Mouse (Mus musculus) ovary, adult 18-20 months (tissue): Measurements from ENCODE around the gene AL731706.2.
"Not testable (repeated sequence)": the region's sequence is repeated elsewhere in the genome, so short reads cannot be mapped to it uniquely, and the experiment has no call there.

Source experiments
- DNase-seq: peaks from one replicate; pipeline ENCODE4 v3.0.0; 2022; ENCODE audit warnings: low spot score, mixed read lengths

The AL731706.2 gene

DNA sequence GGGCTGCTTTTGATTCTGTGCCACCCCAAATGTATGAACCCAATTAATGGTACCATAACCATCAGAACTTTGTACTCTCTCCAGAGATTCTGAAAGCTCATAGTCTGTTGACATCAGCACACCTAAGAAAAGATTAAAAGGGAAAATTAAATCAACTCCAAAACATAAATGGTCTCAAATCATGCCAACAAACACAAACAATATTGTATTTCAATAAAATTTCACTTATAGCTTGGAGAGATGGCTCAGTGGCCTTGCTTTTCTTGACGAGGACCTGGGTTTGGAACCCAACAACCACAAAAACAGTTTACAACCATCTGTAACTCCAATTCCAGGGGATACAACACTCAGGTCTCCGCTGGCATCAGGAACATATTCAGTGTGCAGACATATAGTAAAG, at the start of gene AL731706.2:
AL731706.2 (minus strand) TSS at position 101 of the 400 bp plus-strand sequence.
- no peak for DNase-seq

DNA sequence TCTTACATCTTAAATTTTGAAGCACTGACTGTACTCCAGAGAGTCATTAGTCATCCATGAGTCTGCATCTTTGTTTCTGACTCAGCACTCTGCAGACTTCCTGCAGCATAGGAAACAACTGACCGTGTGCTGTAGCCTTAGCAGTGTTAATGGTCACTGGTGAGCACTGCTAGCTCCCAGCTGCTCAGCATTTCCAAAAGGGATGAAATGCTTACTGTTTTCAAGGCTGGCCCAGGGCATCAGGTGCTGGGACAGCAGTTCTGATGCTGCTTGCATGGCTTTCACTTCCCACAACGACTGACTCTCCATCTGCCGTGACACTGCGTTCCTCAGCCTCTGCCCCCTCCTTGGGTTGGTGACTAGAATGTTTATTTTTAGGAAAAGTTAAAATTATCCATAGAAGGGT, 35.5 kb upstream of the AL731706.2 start:
- no peak for DNase-seq

DNA sequence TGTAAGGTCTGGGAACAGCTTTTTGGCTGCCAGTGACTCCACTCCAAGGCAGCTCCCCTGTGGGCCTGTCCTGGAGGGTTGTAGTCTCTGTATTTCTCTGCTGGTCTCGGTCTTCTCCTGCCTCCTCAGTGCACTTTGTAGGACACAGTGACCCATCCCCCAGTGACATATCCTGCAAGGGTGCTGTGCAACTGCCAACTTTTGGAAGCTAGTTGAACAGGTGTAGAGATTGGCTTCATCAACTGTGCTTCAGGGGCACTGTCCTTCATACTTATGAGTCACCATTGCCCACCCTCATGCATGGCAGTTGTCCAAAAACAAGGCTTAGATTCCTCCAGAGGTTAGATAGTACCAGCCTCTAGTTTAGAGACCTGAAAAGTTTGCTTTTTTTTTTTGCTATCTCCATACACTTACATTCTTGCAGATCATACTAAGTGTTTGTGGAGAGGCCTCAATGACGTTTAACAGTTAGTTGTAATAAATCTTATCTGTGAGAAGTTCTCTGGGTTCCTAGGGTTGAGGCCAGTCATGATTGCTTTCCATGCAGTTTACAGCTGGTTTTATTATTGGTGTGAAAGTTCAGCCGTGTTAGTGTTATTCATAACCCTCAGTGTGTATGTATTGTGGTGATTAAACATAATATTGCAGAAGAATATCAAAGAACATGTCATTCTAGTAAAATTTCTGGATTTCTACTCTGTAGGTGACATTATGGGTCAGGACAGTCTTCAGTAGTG, 34.9 kb upstream of the AL731706.2 start:
- no peak for DNase-seq

DNA sequence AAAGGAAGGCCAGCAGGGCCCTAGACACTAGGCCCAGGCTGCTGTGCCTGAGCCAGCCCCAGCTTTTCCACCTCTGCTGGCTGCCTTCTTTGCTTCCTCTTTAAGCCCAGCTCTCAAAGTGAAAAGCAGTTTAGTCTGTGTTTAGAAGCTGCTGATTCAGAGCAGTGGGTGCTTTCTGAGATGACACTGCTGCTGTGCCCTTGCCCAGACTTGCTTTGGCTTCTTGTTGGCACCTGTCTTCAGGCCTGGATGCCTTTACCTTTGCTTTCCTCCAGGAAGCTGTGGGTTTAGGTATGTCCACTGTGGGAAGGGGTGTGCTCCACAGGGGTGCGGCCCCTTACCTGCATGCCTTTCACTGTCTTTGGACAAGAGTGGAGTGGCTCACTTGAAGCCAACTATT, 34.0 kb upstream of the AL731706.2 start:
- DNase-seq: no peak

DNA sequence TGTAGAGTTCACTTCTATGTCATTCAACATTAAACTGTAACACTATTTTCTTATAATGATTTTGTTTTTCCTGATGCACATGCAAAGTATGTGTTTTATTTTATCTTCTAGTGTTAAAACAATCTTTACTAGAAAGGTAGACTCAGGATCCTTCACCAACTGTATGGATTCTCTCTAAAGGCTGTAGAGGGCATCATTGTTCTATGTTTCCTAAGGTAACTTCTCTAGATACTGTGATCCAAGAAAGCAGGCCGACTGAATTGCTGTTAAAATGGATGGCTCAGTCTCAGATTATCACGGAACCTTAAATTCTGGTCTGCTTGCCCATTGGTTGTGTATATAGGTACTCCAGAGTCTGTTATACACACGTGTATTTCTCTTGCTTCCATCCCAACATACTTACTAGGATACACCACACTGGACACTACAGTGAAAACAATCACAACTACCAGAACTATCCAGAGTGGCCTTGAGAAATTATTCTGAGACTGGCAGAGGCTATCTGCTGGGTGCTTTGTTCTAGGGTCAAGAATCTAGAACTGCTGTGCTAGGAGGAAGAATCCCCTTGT, 28.9 kb upstream of the AL731706.2 start:
- DNase-seq: no peak

DNA sequence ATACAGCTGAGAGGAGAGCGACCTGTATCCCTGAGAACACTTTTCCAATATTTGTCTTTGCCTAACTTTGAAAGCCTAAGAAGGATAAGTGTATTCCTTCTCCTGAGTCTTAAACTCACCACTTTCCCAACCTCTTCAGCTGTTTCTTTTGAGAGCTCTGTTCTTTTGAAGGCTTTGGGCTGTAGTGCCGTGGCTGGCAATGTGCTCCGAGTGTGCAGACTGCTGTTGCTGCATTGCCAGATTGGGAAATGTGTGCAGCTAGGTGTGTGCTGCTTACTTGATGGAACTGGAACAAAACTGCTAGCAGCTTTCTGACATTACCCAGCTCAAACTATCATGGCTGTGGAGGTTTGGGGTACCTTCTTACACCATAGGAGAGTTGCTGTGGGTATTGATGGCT, 27.5 kb upstream of the AL731706.2 start:
- DNase-seq: no peak

DNA sequence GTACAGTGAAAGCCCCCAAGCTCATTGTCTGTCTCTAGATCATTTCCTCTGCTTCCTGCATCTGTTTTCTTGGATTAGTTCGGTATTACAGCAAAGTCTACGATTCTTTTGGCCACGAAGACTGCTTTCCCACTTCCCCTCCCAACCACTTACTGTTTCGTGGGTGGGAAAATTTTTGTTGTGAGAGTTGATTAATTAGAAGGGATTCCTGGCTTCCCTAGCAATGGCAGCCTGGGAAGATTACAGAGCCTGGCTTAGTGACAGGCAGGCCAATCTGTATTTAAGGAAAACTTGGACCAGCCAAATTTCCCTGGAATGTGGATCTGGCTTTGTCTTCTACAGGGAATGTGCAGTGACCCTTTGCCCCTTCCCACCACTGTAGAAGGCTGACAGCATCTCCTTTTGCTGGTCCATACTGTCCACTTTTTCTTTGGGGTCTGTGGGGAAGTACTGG, 26.5 kb upstream of the AL731706.2 start:
- no peak for DNase-seq

DNA sequence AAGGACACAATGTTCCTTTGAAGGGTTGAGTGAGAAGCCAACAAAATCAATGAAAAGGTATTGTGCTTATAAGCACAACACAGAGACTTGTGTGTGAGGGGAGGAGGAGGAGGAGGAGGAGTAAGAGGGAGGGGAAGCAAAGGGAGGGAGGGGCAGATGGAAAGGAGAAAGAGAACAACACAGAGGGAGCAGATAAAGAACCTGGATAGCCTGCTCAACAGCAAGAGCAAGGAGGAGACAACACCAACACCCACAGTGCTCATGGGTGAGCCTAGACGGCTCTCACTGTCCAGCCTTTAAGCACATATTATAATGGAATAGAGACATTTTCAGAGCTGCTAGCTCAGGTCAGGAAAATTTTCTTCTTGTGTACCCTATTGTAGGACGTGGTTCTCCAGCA, 23.8 kb upstream of the AL731706.2 start:
- DNase-seq: no peak

DNA sequence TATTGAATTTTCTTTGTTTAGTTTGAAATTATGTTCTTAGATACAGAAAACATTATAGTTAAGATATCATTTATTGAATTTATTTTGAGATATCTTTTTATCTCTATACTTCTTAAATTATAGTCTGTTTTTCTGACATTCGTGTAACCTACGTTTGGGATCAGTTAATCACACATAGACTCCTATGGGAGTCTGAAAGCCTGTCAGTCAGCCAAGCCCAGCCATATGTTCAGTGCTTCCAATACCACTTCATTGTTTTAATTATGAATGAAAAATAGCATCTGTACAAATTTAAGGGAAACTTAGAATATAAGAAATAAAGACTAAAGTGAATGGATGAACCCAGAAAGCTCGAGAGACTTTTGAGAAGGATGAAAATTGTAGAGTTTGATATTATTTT, 23.1 kb upstream of the AL731706.2 start:
- no peak for DNase-seq

DNA sequence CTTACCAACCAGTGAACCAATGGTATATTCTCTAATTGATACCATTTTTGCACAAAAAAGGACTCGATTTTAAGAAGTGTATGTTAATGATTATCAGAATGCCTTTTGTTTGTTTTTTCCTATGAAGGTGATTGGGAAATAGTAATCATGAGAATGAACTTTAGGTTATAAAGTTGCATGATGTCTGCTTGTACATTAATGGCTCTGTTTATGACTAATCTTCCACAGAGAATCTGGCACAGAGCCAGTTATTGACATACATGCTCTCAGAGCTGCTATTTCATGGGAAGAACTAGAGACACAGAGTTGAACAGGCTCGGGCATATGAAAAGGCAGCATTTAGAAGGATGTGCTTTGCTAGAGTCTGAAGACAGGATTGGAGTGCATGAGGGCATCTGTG, 10.7 kb upstream of the AL731706.2 start:
- no peak for DNase-seq

DNA sequence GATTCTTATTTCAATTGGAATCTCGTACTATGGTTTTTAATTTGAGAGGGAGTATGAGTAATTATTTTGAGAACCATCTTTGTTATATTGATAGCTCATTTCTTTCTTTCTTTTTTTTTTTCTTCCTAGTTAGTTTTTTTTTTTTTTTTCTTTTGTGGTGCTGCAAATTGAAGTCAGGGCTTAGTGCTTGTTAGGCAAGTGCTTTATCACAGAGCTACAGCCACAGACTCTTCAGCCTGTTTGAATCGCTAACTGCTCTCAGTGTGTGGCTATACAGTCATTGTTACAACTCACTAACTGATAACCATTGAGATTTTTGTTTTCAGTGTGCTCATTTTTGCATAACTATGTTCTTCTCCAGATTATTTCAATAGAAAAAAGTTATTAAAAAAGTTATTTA, 9.0 kb upstream of the AL731706.2 start:
- DNase-seq: no peak

DNA sequence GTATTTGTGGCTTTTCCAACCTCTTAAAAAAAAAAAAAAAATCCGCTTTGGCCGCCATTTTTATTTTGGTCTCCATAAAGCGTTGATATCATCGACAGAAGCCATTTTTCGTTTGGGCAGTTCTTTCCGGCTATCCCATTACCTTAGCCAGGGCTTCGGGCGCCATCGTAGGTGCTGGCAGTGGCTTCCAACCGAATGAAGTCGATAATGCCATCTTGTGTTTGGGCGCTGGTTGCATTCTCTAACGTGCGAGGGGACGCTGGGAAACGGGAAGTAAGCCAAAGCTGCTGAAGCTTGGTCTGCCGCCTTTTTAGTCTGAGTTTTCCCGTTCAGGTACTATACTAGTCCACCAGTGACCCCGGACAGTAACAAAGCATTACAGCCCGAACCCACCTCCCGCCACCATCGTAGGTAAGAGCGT, 6.5 kb upstream of the AL731706.2 start:
- DNase-seq: peak; percentile 95

DNA sequence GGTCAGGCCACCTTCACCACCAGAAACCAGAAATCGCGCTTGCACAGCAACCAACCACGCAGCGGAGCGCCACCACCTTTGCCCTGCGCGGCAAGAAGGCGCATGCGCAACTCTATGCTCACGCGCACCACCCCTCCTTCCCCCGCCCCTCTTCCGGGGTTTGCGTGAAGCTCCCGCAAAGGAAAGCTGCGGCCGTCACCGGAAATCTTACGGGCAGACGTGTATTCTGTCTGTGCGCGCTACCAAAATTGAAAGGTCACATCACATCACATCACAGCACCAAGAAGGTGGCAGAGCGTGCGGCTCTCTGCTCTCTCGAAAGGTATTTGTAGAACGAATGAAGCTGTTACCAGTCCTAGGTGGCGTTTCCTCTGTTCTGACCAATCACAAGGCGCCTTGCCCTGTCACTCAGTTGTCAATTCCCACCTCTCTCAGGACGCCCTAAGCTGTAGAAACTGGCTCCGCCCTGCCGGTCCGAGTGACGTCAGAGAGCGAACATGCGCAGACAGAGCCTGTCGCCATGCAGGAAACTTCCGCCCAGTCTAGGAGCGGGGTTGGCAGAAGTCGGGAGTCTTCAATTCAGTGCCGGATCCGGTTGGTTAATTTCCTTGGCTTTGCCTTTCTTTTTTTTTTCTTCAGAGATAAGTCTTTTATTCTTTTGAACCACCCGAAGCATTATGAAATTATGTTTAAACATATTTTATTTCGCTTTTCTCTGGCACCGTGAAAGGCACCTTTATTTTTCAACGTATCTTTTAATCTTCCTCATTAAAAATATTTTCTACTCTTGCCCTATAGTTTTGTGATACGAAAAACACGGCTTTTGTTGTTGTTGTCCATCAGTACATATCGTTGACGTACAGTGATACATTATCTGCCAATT, 5.8 kb upstream of the AL731706.2 start, which contains the start of the genes Slx4ip, AL731706.1 and Mkks:
Slx4ip (plus strand) TSS at position 151 of the 883 bp plus-strand sequence.
AL731706.1 (minus strand) TSS at position 322 of the 883 bp plus-strand sequence.
Mkks (minus strand) TSS at position 322 of the 883 bp plus-strand sequence.
- DNase-seq: peak; percentile 99

DNA sequence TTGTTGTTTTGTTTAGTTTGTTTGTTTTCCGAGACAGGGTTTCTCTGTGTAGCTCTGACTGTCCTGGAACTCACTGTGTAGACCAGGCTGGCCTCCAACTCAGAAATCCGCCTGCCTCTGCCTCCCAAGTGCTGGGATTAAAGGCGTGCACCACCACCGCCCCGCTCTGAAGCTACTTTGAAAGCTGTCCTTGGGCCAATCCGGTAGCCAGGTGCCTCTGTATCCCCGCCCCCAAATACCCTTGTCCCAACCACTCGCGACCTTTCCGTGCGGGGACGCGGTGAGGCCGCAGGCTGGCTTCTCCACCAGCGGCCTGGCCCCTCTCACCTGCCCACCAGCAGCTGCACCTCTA, 5.2 kb upstream of the AL731706.2 start:
- not testable (repeated sequence) for DNase-seq

DNA sequence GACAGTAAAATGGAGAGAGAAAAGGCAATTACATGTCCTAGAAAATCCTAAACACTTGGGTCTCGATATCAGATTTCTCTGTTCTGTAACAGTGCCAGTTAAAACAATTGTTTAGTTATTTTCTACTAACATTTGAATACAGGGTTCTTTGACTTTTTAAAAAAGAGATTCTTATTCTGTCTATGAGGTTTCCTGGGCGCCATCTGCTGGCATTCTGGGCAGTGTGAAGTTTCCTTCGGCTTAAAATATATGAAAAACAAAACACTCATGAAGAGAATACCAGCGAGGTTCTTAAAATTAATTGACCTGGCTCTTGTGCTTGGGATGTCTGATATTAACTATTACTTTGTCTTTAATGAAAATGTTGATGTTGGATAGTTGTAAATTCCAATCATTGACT, 1.4 kb upstream of the AL731706.2 start:
- DNase-seq: no peak

DNA sequence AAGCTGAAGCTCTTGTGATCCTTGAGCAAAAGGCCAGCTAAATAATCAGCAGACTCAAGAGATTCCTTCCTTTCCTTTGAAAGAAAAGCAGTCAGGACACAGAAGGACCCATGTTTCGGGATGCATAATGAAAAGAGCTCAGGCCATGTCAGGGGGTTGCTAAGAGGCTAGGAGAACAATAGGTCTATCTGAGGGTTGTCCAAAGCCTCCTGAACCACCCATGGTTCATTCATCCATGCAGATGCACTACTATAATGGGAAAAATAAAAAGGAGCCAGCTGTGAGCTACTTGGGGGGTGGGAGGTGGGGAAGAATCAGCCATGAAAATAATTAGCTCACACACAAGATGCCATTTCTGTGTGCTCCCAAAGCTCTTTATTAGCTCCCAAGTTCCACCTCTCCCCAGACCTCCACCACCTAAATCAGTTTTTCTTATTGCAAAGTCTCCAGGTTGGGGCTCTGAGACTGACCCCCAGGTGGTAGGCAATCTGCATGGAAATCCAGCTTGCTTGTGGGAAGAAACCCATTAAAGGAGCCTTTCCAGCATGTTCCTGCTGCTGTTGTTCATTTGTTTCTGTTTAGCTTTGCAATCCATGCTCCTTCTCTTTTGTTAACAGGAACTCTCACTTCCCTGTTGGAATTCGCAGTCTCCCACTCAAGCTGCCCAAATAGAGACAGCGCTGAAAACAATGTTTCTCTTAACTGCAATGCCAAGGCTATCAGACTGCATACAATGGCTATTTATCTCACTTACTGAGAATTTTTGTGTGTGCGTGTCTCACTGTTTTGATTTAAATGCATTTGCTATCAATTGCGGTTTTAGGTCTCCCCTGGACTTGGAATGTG, 30.7 kb downstream of the AL731706.2 start:
- no peak for DNase-seq

DNA sequence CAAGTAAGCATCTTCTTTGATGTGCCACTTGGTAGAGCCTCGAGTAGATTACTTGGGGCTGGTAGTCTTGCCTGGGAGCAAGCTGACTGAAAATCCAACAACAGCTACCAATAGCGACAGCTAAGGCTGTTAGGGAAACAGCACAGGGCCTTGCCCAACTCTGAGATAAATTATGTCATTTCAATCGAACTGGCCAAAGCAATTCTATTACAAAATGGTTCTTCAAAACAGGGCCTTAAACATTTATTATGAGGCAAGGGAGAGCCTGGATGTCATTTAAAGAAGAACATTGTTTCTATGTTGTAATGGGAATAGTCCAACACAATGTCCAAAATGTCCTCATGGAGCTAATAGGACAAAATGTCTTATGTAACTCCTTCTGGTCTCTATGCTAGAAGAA, 35.1 kb downstream of the AL731706.2 start:
- DNase-seq: no peak

DNA sequence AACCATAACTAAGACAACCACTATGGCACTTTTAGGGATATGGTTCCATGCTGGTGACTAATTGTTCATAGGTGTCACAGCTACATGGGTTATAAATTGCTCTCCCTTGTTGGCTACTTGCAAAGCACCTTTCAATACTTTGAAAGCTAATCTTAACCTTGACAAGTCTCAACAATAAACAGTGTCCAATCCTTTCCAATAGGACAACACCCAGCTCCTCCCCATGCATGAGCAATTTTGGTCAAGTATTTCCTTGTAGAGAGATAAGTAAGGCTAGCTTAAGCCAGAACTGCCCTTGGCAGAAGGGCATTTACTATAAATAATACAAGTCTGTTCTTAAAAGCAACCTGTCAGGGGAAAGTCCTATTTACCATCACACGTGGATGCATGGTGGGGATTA, 47.5 kb downstream of the AL731706.2 start:
- peak; percentile 2 for DNase-seq

DNA sequence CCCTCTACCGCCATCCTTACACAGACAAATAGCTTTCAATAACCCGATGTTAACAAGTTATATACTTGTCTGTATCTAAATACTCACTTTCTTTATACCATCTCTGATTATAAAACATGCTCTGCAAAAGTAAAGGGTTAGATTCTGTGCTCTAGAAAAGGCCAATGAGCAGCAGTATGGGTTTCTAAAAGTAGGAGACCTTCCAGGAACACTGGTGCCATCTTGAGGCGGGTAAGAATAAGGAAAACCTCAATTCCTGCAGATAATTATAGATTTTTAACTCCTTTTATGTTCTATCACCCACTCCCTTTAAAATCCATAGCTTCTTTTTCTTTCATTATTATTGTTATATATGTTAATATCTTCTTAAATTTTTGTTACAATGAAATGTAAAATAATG, 49.6 kb downstream of the AL731706.2 start:
- no peak for DNase-seq
